Mouse (Mus musculus) cerebellum, postnatal 25 days (tissue): Measurements from ENCODE around the gene Zfp296.
A peak's percentile ranks its signal among the peaks of the same experiment; 100 is the strongest.

ENCODE experiments used
- DNase-seq, 2 experiments: peaks; one replicate each; pipeline ENCODE4 v3.0.0; 2021; ENCODE audit warnings: mixed read lengths in 2 of 2

Gene Zfp296

GRCm38 (mm10) chr7:19609641-19610332 is 32.7 kb downstream of the Zfp296 start:
- no peak for DNase-seq

GRCm38 (mm10) chr7:19610969-19611368 is 33.9 kb downstream of the Zfp296 start:
- no peak for DNase-seq

GRCm38 (mm10) chr7:19615036-19615577 is 38.0 kb downstream of the Zfp296 start:
- no peak for DNase-seq

- peak; percentile 71 to 83 for DNase-seq
Observed at GRCm38 (mm10) chr7:19619004-19619801, 42.1 kb downstream of the Zfp296 start.

- DNase-seq, result no peak
Observed at GRCm38 (mm10) chr7:19620811-19621210, 43.7 kb downstream of the Zfp296 start.

GRCm38 (mm10) chr7:19622241-19622640 is 45.2 kb downstream of the Zfp296 start:
- DNase-seq, result no peak

GRCm38 (mm10) chr7:19623433-19623832 is 46.3 kb downstream of the Zfp296 start:
- no peak for DNase-seq

GRCm38 (mm10) chr7:19627721-19628120 is 50.6 kb downstream of the Zfp296 start:
- DNase-seq, result no peak

GRCm38 (mm10) chr7:19628192-19628535 is 51.1 kb downstream of the Zfp296 start:
- DNase-seq, result no peak

- DNase-seq, result peak; percentile 79 to 88
Observed at GRCm38 (mm10) chr7:19628536-19629360, 51.7 kb downstream of the Zfp296 start.

GRCm38 (mm10) chr7:19629361-19629734 is 52.3 kb downstream of the Zfp296 start, which contains the start of gene Relb:
TSS of gene Relb (minus strand) at chr7:19629438.
- peak; percentile 88 to 96 for DNase-seq
